Mouse (Mus musculus) c-Kit-positive CD71-positive TER-119-positive erythroid progenitor cells, embryonic 14.5 days (primary cell): ENCODE measurements at regions not wholly inside any gene's neighbourhood (a gene's known extent, or its start where the extent isn't known, plus 50 kb on each side); places are given as distances from the start of the nearest gene placed in this dataset.
A peak's percentile ranks its signal among the peaks of the same experiment; 100 is the strongest.

Source experiments
- DNase-seq: peaks from one replicate; pipeline ENCODE4 v3.0.0-alpha.2; 2013; ENCODE audit warnings: low spot score

- no peak for DNase-seq
These were observed 211.7 kb downstream of the Setd4 start for GRCm38 (mm10) chr16:93392024-93392675.

- no peak for DNase-seq
These were observed 216.2 kb downstream of the Setd4 start for GRCm38 (mm10) chr16:93387578-93388116.

- DNase-seq, result no peak
These were observed 219.8 kb downstream of the Setd4 start for GRCm38 (mm10) chr16:93384039-93384537.

GRCm38 (mm10) chr16:93382945-93383344 lies 220.9 kb downstream of the Setd4 start:
- no peak for DNase-seq

- DNase-seq, result no peak
These were observed 222.9 kb downstream of the Setd4 start for GRCm38 (mm10) chr16:93380717-93381671.

GRCm38 (mm10) chr16:93380117-93380516 lies 223.7 kb downstream of the Setd4 start:
- no peak for DNase-seq

- DNase-seq, result no peak
These were observed 224.3 kb downstream of the Setd4 start for GRCm38 (mm10) chr16:93379611-93380010.

- DNase-seq, result no peak
These were observed 229.2 kb downstream of the Setd4 start for GRCm38 (mm10) chr16:93374669-93375068.

GRCm38 (mm10) chr16:93369766-93370146 lies 234.1 kb downstream of the Setd4 start:
- DNase-seq, result no peak

- no peak for DNase-seq
These were observed 234.8 kb downstream of the Setd4 start for GRCm38 (mm10) chr16:93368824-93369765.

- DNase-seq, result no peak
These were observed 235.9 kb downstream of the Setd4 start for GRCm38 (mm10) chr16:93367995-93368394.

- DNase-seq, result no peak
These were observed 236.5 kb downstream of the Setd4 start for GRCm38 (mm10) chr16:93367246-93367805.

- peak; percentile 57 for DNase-seq
These were observed 237.4 kb downstream of the Setd4 start for GRCm38 (mm10) chr16:93366383-93366941.

GRCm38 (mm10) chr16:93365236-93365951 lies 238.5 kb downstream of the Setd4 start:
- peak; percentile 68 for DNase-seq

- DNase-seq, result no peak
These were observed 244.1 kb downstream of the Setd4 start for GRCm38 (mm10) chr16:93359772-93360171.

GRCm38 (mm10) chr16:93358613-93359012 lies 245.2 kb downstream of the Setd4 start:
- DNase-seq, result peak; percentile 21

- DNase-seq, result no peak
These were observed 245.7 kb downstream of the Setd4 start for GRCm38 (mm10) chr16:93358166-93358565.

GRCm38 (mm10) chr16:93355204-93355899 lies 248.5 kb downstream of the Setd4 start:
- DNase-seq, result no peak

GRCm38 (mm10) chr16:93353971-93354370 lies 249.9 kb downstream of the Setd4 start:
- no peak for DNase-seq

- DNase-seq, result no peak
These were observed 259.3 kb downstream of the Setd4 start for GRCm38 (mm10) chr16:93344555-93344954.
